In genomic region chr14:60196884-60197283, GRCm38 (mm10) we compare ENCODE assay signal across 14 mouse cellular contexts. TPM values are rescaled to one million over a fixed set of nuclear protein-coding genes. Genes with fewer than 3 reads are reported as not detected.
DNase-seq lines count a peak whose midpoint lies in the region; ATAC-seq and TF ChIP-seq lines count a peak whose summit lies in the region.
"Had no signal": no experiment of that assay in that cellular context is flagged by ENCODE, and none has a peak within 500 bp of the region (broad histone marks: within the 10 kb centered on the region; RNA-seq: fewer than 3 reads in every experiment).

Gene Atp8a2, minus strand, starts transcription at chr14:60197179.

- H3K27ac ChIP-seq in cerebellum, adult 2 months (ENCODE audit: insufficient read depth, low read length) = no peak within 1 kb of the TSS
- H3K27ac ChIP-seq in layer of hippocampus, adult 2 months = no peak within 1 kb of the TSS
- H3K27ac ChIP-seq in hindbrain, embryonic 16.5 days (ENCODE audit: low read depth, low read length) = no peak within 1 kb of the TSS
- no peak within 1 kb of the TSS for H3K27ac ChIP-seq in midbrain, embryonic 16.5 days (ENCODE audit: low read length)
- no peak within 1 kb of the TSS for H3K27ac ChIP-seq in stomach, postnatal 0 days (replicated peaks)
- H3K27ac ChIP-seq: embryonic facial prominence, embryonic 13.5 days had no signal

- H3K9me3 ChIP-seq in hindbrain, embryonic 16.5 days (ENCODE audit: control insufficient read depth, low read length) = no peaks in the 10 kb centered on the region
- H3K9me3 ChIP-seq in midbrain, embryonic 16.5 days (replicated peaks; ENCODE audit: control insufficient read depth, low read length, poor library complexity, severe bottlenecking) = no peaks in the 10 kb centered on the region
- no peaks in the 10 kb centered on the region for H3K9me3 ChIP-seq in stomach, postnatal 0 days (ENCODE audit: control insufficient read depth, low read length)
- H3K9me3 ChIP-seq: embryonic facial prominence, embryonic 13.5 days; G1E had no signal

- no peak within 1 kb of the TSS for H3K4me2 ChIP-seq in hindbrain, embryonic 16.5 days (ENCODE audit: low read length)
- H3K4me2 ChIP-seq in midbrain, embryonic 16.5 days (ENCODE audit: low read length) = no peak within 1 kb of the TSS
- no peak within 1 kb of the TSS for H3K4me2 ChIP-seq in stomach, postnatal 0 days (replicated peaks; ENCODE audit: low read depth)
- H3K4me2 ChIP-seq: embryonic facial prominence, embryonic 13.5 days had no signal

- no peak for DNase-seq in cerebellum, adult 2 months
- DNase-seq in cerebellum, adult 11-12 months = no peak
- no peak for DNase-seq in layer of hippocampus, adult 2 months (ENCODE audit: low spot score in 2 of 2)
- no peak for DNase-seq in layer of hippocampus, adult 9-10 months (ENCODE audit: low spot score)
- DNase-seq in gastrocnemius, postnatal 25 days = no peak
- no peak for DNase-seq in stomach, postnatal 0 days (ENCODE audit: low spot score)
- DNase-seq: cerebellum, adult 8-10 months; kidney, adult 8-10 months; lung, postnatal 10 days; thymus, postnatal 25 days had no signal

- H3K36me3 ChIP-seq in hindbrain, embryonic 16.5 days (ENCODE audit: control insufficient read depth, insufficient read depth, low read length) = no peaks in the 10 kb centered on the region
- no peaks in the 10 kb centered on the region for H3K36me3 ChIP-seq in midbrain, embryonic 16.5 days (ENCODE audit: control insufficient read depth, insufficient read depth, low read length)
- H3K36me3 ChIP-seq in stomach, postnatal 0 days (ENCODE audit: control insufficient read depth, insufficient read depth, low read length) = no peaks in the 10 kb centered on the region
- H3K36me3 ChIP-seq: embryonic facial prominence, embryonic 13.5 days; G1E had no signal

- no peak within 1 kb of the TSS for H3K9ac ChIP-seq in hindbrain, embryonic 16.5 days (ENCODE audit: low read depth, low read length)
- H3K9ac ChIP-seq in midbrain, embryonic 16.5 days (ENCODE audit: low read depth, low read length) = no peak within 1 kb of the TSS
- no peak within 1 kb of the TSS for H3K9ac ChIP-seq in stomach, postnatal 0 days (ENCODE audit: low read length)
- H3K9ac ChIP-seq: embryonic facial prominence, embryonic 13.5 days had no signal

- no peak within 1 kb of the TSS for H3K4me3 ChIP-seq in cerebellum, adult 2 months (replicated peaks; ENCODE audit: insufficient read depth, low read depth, low read length)
- no peak within 1 kb of the TSS for H3K4me3 ChIP-seq in layer of hippocampus, adult 2 months
- H3K4me3 ChIP-seq in hindbrain, embryonic 16.5 days (ENCODE audit: low read length) = no peak within 1 kb of the TSS
- no peak within 1 kb of the TSS for H3K4me3 ChIP-seq in midbrain, embryonic 16.5 days (ENCODE audit: low read depth, low read length)
- no peak within 1 kb of the TSS for H3K4me3 ChIP-seq in stomach, postnatal 0 days (ENCODE audit: low read depth, low read length)
- H3K4me3 ChIP-seq: embryonic facial prominence, embryonic 13.5 days had no signal

- no peak for TF ChIP-seq POLR2A in cerebellum, adult 2 months (IDR thresholded peaks at IDR 0.05; ENCODE audit: borderline replicate concordance, insufficient read depth, low read length)

- ATAC-seq in hindbrain, embryonic 16.5 days = no peak
- ATAC-seq in midbrain, embryonic 16.5 days = no peak
- no peak for ATAC-seq in stomach, postnatal 0 days (ENCODE audit: low FRiP score, low TSS enrichment)

- no peak for TF ChIP-seq EP300 in stomach, postnatal 0 days (optimal IDR thresholded peaks at IDR 0.05)

- TF ChIP-seq CTCF in cerebellum, adult 2 months (IDR thresholded peaks at IDR 0.05; ENCODE audit: borderline replicate concordance, insufficient read depth, low read depth, low read length) = no peak
- TF ChIP-seq CTCF in layer of hippocampus, adult 2 months (conservative IDR thresholded peaks at IDR 0.05) = no peak
- no peak for TF ChIP-seq CTCF in stomach, postnatal 0 days (IDR thresholded peaks at IDR 0.05; ENCODE audit: low read depth)

- WGBS in cerebellum, adult 2 months = 51% methylated on average over 7 of the region's 7 CpGs
- 83% methylated on average over 7 of the region's 7 CpGs for WGBS in hindbrain, embryonic 16.5 days
- 83% methylated on average over 7 of the region's 7 CpGs for WGBS in midbrain, embryonic 16.5 days
- WGBS in stomach, postnatal 0 days = 57% methylated on average over 7 of the region's 7 CpGs

- no peaks in the 10 kb centered on the region for H3K27me3 ChIP-seq in cerebellum, adult 2 months (ENCODE audit: control insufficient read depth, insufficient read depth, low read length)
- H3K27me3 ChIP-seq in hindbrain, embryonic 16.5 days (replicated peaks; ENCODE audit: control insufficient read depth, insufficient read depth, low read length) = no peaks in the 10 kb centered on the region
- H3K27me3 ChIP-seq in midbrain, embryonic 16.5 days (ENCODE audit: control insufficient read depth, insufficient read depth, low read depth, low read length) = no peaks in the 10 kb centered on the region
- H3K27me3 ChIP-seq in stomach, postnatal 0 days (ENCODE audit: control insufficient read depth, insufficient read depth, low read length) = no peaks in the 10 kb centered on the region
- H3K27me3 ChIP-seq: embryonic facial prominence, embryonic 13.5 days had no signal

- no peaks in the 10 kb centered on the region for H3K4me1 ChIP-seq in cerebellum, adult 2 months (ENCODE audit: control insufficient read depth, insufficient read depth, low read length)
- no peaks in the 10 kb centered on the region for H3K4me1 ChIP-seq in hindbrain, embryonic 16.5 days (ENCODE audit: control insufficient read depth, insufficient read depth, low read depth, low read length)
- H3K4me1 ChIP-seq in midbrain, embryonic 16.5 days (ENCODE audit: control insufficient read depth, insufficient read depth, low read length) = no peaks in the 10 kb centered on the region
- no peaks in the 10 kb centered on the region for H3K4me1 ChIP-seq in stomach, postnatal 0 days (replicated peaks; ENCODE audit: control insufficient read depth, insufficient read depth)
- H3K4me1 ChIP-seq: embryonic facial prominence, embryonic 13.5 days had no signal

RNA-seq across cellular contexts. Expression of gene Atp8a2, which starts in this region (rescaled TPM):
- 22.1 and 24.7 TPM in 2 replicates for polyA plus RNA-seq in cerebellum, adult 2 months (2012; rRNA removed)
- 10 to 100 TPM; 45.3 to 46.9 TPM for total RNA-seq in layer of hippocampus, adult 2 months (2021)
- polyA plus RNA-seq in hindbrain, embryonic 16.5 days (2015; fragmentation: Nextera tagmentation; extraction: Ambion mirVana) = 44.2 and 45.6 TPM in 2 replicates
- polyA plus RNA-seq in midbrain, embryonic 16.5 days (2015; fragmentation: Nextera tagmentation; extraction: Ambion mirVana) = 45.6 and 51.3 TPM in 2 replicates
- total RNA-seq in gastrocnemius, postnatal 25 days (2021) = 1 to 10 TPM in 1 of 2 experiments, under 1 TPM in 1; 1.00 to 1.2 TPM
- polyA plus RNA-seq in stomach, postnatal 0 days (2015; fragmentation: Nextera tagmentation; extraction: Ambion mirVana) = 6.3 and 7.0 TPM in 2 replicates
- polyA plus RNA-seq: G1E had no signal

Comparison
In these comparisons a context has a peak if more than half of its experiments do, and no peak if none do; other contexts are left out.
1. RNA of gene Atp8a2 (total RNA-seq): 45.3 to 46.9 TPM in layer of hippocampus, adult 2 months; 1.00 to 1.2 TPM in gastrocnemius, postnatal 25 days; every median in the first group is over 10 times any median in the second.